Mouse (Mus musculus) testis, adult 2 months (tissue): ENCODE data around the gene Il1f8. TPM values are rescaled to one million over a fixed set of nuclear protein-coding genes. Genes with fewer than 3 reads are reported as not detected.
"Not testable (repeated sequence)": the region's sequence is repeated elsewhere in the genome, so short reads cannot be mapped to it uniquely, and the experiment has no call there.

Source experiments
- H3K27ac ChIP-seq: fragments of 200-500 bp; 2 replicates; pipeline ENCODE4 v1.5.1; 2012; ENCODE audit warnings: low read depth, low read length; ENCODE audit not compliant: control insufficient read depth, insufficient read depth
- H3K27me3 ChIP-seq: fragments of 200-500 bp; 2 replicates; pipeline ENCODE4 v1.6.1; 2012; ENCODE audit warnings: mild to moderate bottlenecking, low read length, moderate library complexity; ENCODE audit not compliant: control insufficient read depth, insufficient read depth
- H3K36me3 ChIP-seq: fragments of 200-500 bp; 2 replicates; pipeline ENCODE4 v1.6.1; 2012; ENCODE audit warnings: mild to moderate bottlenecking, low read length; ENCODE audit not compliant: control insufficient read depth, insufficient read depth
- H3K4me1 ChIP-seq: fragments of 200-500 bp; 2 replicates; pipeline ENCODE4 v1.6.1; 2012; ENCODE audit warnings: low read length; ENCODE audit not compliant: control insufficient read depth, insufficient read depth
- H3K4me3 ChIP-seq: fragments of 200-500 bp; 2 replicates; pipeline ENCODE4 v1.5.1; 2012; ENCODE audit warnings: low read depth, mild to moderate bottlenecking, low read length, moderate library complexity, mixed read lengths; ENCODE audit not compliant: control insufficient read depth
- CTCF ChIP-seq: fragments of 200-500 bp; IDR thresholded peaks from 2 replicates; pipeline ENCODE4 v1.5.1; 2012; ENCODE audit warnings: low read depth, mild to moderate bottlenecking, inconsistent platforms, low read length, moderate library complexity; ENCODE audit not compliant: control insufficient read depth, insufficient read depth, insufficient replicate concordance
- POLR2A ChIP-seq: fragments of 200-500 bp; IDR thresholded peaks from 2 replicates; pipeline ENCODE4 v1.6.1; 2012; ENCODE audit warnings: low read depth, mild to moderate bottlenecking, inconsistent platforms, low read length, moderate library complexity; ENCODE audit not compliant: control insufficient read depth
- polyA plus RNA-seq: library from polyadenylated mRNA; depleted of rRNA; stranded (reverse); fragments of >200 nt; gene quantifications from 2 replicates; pipeline ENCODE4 v1.2.3, GENCODE M21; 2012; rRNA removed

Il1f8 gene
- polyA plus RNA-seq: not detected in 2 replicates

DNA sequence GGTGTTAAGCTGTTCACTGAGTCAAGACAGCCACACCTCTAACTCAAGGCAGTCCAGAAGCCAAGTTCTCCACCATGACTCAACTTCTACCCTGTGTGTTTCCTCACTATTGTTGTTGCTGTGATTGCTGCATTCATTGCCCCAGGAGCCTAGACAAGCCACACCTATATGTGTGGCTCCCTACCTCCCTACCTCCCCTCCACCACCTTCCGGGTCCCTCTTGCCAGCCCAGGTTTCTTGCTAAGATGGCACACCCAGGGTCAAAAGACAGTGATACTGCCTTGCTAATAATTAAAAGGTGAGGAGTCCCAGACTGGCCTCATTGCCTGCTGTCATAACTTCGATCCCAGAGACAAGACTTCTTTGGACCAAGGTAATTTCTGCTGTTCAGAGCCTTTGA, at the start of gene Il1f8:
Gene Il1f8, plus strand, starts transcription at position 301 of the 400 bp plus-strand sequence.
- H3K27ac ChIP-seq: no peak within 1 kb of the TSS
- no peak within 1 kb of the TSS for H3K4me3 ChIP-seq
- no peaks in the 10 kb centered on the region for H3K36me3 ChIP-seq
- TF ChIP-seq CTCF (no peak), POLR2A (no peak)
- H3K4me1 ChIP-seq: no peaks in the 10 kb centered on the region
- H3K27me3 ChIP-seq: no peaks in the 10 kb centered on the region

DNA sequence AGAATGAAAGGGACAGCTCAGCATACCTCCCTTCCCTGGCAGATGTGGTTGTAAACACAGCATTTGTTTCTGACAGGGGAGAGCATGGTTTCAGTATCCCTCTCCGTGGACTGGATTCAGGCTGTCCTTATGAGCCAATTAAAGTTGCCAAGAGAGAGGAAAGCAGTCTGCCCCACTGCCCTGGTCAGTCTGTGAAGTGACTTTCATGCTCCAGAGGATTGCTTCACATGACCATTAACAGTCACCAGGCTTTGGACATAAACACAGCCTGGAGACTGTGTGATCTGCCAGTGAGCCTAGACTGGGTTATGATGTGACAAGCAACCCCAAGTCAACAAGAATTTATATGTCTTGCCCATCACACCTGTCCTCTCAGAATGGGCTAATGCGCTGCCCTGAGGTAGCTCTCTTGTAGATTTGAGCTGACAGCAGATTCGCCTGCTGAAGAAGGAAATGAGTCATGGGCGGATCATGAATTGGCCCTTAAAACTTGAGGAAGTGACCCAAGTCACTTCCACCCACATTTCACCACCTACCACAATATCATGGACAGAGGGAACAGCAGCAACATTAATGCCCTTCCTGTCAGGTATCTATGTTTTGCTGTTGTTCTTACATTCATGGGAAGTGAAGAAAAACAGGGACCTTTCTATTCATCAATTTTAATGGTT, 49.2 kb upstream of the Il1f8 start:
- Histone ChIP-seq H3K4me1 (no peaks in the 10 kb centered on the region), H3K27me3 (no peaks in the 10 kb centered on the region), H3K4me3 (no peak overlapping the region), H3K36me3 (no peaks in the 10 kb centered on the region), H3K27ac (no peak overlapping the region)
- TF ChIP-seq POLR2A (no peak), CTCF (no peak)

DNA sequence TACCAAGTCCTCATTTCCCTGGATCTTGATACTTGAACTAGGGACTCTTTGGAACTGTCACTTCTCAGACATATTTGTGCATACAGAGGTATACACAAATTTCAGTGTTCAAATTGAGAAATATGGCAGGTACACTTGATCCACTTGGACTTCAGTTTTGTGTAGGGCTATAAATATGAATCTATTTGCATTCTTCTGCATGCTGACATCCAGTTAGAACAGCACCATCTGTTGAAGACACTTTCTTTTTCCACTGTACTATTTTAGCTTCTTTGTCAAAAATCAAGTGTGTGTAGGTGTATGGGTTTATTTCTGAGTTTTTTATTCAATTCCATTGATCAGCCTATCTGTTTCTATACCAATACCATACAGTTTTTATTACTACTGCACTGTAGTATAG, 43.9 kb upstream of the Il1f8 start:
- no peak overlapping the region for H3K27ac ChIP-seq
- H3K4me1 ChIP-seq: no peaks in the 10 kb centered on the region
- no peaks in the 10 kb centered on the region for H3K27me3 ChIP-seq
- H3K36me3 ChIP-seq: no peaks in the 10 kb centered on the region
- TF ChIP-seq POLR2A (no peak), CTCF (no peak)
- no peak overlapping the region for H3K4me3 ChIP-seq

DNA sequence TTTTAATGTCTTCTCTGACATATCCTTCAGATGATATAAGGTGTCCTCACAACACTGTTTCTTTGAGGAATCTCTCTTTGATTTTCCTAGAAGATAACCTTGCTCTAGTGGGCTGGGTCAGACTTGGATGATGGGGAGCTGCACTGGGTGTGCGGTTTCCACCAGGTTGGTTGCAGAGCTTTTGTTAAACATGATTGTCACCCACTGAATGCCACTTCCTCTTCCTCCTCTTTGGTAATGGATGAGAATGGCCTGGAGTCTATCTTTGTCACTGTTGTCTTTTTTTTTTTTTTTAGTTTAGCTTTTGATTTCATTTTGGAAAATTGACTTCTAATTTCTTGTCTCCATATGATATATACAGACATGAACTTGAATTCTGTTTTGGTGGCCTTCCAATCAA, 18.6 kb upstream of the Il1f8 start:
- no peaks in the 10 kb centered on the region for H3K36me3 ChIP-seq
- TF ChIP-seq POLR2A (no peak), CTCF (no peak)
- no peaks in the 10 kb centered on the region for H3K27me3 ChIP-seq
- no peaks in the 10 kb centered on the region for H3K4me1 ChIP-seq
- H3K27ac ChIP-seq: no peak overlapping the region
- no peak overlapping the region for H3K4me3 ChIP-seq

DNA sequence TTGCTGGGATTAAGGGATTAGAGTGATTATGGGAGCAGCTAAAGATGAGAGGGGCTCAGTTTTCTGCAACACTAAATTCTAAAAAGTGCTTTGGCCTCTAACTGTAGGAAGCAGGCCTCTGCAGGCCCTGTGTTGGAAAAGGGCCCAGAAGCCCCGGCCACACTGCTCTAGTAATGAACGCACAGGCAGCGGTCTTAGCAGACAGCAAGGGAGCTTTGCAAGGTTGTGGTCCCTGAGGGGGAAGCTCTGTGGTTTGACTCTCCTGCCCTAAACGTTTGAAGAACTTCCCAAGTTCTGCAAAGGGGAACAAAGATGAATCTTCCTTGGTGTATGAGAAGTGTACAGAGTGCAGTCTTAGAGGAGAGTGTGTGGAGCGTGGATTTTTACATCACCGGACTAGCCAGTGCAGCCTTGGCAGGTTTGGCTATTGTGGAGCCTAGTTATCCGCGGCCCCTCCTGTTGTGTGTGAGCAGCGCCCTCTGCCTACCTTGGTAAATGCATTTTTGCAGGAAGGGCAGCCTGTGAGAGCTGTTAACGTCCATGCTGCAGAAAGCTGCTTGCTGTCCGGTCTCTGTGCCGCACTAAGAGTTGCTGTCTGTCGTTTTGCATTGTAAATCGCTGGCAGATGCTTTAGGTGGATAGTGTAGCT, 28.8 kb downstream of the Il1f8 start:
- H3K27me3 ChIP-seq, H3K36me3 ChIP-seq, H3K4me1 ChIP-seq, H3K27ac ChIP-seq, H3K4me3 ChIP-seq: not testable (repeated sequence)

DNA sequence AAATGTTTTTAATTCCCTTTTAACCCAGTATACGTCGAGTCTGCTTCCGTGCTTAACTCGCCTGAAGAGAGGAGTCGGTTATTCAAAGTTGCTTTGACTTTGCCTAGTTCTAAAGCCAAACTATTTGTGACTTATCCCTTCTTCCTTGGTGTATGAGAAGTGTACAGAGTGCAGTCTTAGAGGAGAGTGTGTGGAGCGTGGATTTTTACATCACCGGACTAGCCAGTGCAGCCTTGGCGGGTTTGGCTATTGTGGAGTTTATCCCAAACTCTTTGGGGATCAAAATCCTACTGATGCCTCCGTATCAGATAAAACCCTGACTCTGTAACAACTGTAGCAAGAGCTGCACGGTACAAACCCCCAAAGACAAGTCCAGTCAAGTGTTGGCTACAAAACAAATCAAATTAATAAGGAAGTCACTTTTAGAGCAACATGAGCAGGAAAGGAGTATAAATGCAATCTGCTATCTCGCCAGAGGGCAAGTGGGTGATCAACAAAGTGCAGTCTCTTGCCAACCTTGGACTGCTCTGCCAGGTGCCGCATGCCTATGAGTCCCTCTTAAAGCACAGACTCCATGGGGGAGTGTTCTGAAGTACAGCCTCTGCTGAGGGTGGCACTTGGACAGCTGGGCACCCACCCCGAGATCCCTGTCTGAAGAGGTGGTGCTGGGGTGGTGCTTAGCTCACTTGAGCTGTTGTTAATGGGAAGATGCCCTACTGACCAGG, 29.6 kb downstream of the Il1f8 start:
- not testable (repeated sequence) for H3K4me3 ChIP-seq, H3K27ac ChIP-seq, H3K36me3 ChIP-seq, H3K27me3 ChIP-seq, H3K4me1 ChIP-seq

DNA sequence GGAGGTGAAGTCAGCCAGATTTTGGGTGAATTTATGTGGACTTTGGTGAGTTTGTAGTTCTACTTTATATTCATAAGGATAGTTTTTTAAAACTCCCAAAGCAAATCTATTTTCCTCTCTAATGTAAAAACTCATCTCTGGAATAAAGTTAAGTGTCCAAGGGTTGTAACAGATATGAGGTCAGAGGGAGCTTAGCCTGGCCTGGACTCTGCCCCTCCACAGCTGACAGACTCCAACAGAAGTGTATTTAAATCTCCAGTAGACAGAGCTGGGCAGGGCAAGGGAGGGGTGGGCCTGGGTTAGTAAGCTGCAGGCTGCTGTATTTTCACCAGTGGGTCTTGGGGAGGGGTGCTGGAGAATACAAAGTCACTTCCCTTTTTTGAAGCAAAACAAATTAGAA, 31.1 kb downstream of the Il1f8 start:
- H3K27ac ChIP-seq, H3K4me1 ChIP-seq, H3K4me3 ChIP-seq, H3K27me3 ChIP-seq, H3K36me3 ChIP-seq: not testable (repeated sequence)
